Mouse (Mus musculus): ENCODE results near the gene Cmss1.

GRCm38 (mm10) chr16:57465386-57465913 is 141.2 kb downstream of the Cmss1 start:
- no peak for TF ChIP-seq POLR2A (IDR thresholded peaks at IDR 0.05; ENCODE audit: extremely low read depth, insufficient read depth, low read length)
- no peak for TF ChIP-seq CTCF (IDR thresholded peaks at IDR 0.05; ENCODE audit: low read depth, low read length)
